Mouse (Mus musculus) testis, adult 10 weeks (tissue): ENCODE measurements around the gene Unc119. TPM values are rescaled to one million over a fixed set of nuclear protein-coding genes. Genes with fewer than 3 reads are reported as not detected.

Source experiments
- polyA plus RNA-seq: library from polyadenylated mRNA; stranded (reverse); fragments of 350-450 nt; fragmentation: Illumina TruSeq; extraction: RNeasy Lipid Tissue Mini Kit (QIAGEN cat#74804); gene quantifications from one replicate; pipeline ENCODE4 v1.2.3, GENCODE M21; 2014; ENCODE audit warnings: low read depth, low replicate concordance

Gene Unc119
- polyA plus RNA-seq: 9.2 TPM

DNA sequence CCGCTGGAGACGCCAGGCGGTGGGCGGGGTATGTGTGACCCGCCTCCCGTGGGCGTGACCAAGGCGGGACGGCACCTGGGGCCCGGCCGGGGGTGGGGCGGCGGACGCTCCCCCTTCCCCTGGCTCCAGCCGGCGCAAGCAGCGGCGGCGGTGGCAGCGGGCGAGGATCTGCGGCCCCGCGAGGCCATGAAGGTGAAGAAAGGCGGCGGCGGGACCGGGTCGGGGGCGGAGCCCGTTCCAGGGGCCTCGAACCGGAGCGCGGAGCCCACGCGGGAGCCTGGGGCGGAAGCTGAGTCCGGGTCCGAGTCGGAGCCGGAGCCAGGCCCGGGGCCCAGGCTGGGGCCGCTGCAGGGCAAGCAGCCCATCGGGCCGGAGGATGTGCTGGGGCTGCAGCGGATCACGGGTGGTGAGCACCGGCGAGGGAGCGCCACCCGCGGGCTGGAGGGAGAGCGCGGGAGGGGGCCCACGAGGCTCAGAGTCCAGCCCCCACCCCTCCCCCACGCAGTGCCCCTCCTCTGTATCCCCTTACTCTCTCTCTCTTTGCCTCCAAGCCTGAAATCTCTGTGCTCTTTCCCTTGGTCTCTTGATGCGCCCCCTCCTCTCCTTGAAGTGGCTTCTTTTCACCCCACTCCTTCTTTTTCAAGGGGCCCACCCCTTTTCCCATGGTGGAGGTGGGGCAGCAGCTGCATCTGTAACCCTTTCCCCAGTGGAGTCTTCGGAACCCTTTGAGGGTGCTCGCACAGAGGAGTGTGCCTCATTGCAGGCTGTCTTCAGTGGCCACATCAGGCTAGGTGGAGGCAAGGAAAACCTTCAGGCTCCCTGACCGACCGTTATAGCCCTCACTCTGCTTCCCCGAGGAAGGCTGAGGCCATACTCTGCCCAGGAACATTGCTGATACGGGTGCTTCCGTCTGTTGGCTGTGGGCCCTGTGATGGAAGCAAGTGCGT lies at the start of gene Unc119:
Gene Unc119 (plus strand): TSS at position 102 of the 947 bp plus-strand sequence.

DNA sequence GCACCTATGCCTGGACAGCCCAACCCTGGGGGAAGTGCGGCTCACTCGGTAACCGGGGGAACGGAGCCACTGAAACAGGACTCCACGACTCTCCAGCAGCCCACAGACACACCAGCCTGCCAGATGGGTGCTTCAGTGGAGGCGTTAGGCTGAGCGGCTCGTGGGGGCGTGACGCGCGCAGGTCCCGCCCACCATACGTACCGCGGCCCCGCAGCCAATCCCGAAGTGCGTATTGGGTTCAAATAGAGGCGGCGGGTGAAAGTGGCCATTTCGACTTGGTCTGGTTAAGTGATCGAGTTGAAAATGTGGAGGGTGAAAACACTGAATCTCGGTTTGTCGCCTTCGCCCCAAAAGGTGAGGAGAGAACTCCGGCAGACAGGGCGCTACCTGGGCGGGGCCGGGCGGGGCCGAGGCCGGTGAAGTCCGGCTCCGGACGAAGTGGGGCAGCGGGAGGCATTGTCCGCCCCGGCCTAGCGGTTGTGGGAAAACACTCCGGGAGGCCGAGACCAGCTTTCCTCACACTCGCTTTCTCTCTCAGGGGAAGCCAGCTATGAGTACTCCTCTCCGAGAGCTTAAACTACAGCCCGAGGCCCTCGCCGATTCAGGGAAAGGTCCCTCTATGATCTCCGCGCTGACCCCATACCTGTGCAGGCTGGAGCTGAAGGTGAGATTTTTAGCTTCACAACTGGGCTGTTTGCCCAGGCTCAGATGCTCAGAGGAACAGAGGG lies 41.8 kb upstream of the Unc119 start, which contains the start of gene Spag5:
Gene Spag5 (plus strand): TSS at position 173 of the 728 bp plus-strand sequence.

DNA sequence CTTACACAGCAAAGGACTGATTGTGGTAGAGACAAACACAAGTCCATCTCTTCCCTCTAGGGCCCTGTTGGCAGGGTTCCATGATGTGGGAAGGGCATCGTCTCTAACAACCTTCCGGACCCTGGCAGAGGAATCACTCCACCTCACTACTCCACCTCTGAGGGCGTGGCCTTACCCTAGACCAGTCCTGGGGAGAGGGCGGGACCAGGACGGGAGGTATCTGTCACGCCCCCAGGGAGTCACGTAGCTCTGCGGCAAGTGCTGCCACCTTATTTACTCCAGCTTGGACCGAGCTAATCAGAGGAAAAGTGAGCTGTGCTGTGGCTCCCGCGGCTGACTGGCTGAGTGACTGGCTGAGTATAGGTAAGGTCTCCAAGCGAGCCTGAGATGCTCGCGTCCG lies 20.4 kb upstream of the Unc119 start, which contains the start of gene Aldoc:
Gene Aldoc (plus strand): TSS at position 109 of the 400 bp plus-strand sequence.

GRCm38 (mm10) chr11:78327634-78328511 lies 15.4 kb upstream of the Unc119 start, which contains the start of gene Pigs:
Pigs (plus strand) TSS chr11:78328415.

GRCm38 (mm10) chr11:78386508-78387043 lies 43.3 kb downstream of the Unc119 start, which contains the start of gene Foxn1:
Foxn1 (minus strand) TSS chr11:78386558.

Other genes with a start within 250 kb of the Unc119 start
- gene Fam222b, start 248.8 kb upstream of the Unc119 start, polyA plus RNA-seq: 4.6 TPM
- gene Traf4, start 177.9 kb upstream of the Unc119 start, polyA plus RNA-seq: 0.08 TPM
- 5.8 TPM for gene Nek8, start 166.8 kb upstream of the Unc119 start, polyA plus RNA-seq
- gene Tlcd1, start 166.8 kb upstream of the Unc119 start, polyA plus RNA-seq: 44.7 TPM
- gene Rpl23a, start 159.9 kb upstream of the Unc119 start, polyA plus RNA-seq: 243 TPM
- 2.0 TPM for gene Rab34, start 155.1 kb upstream of the Unc119 start, polyA plus RNA-seq
- 338 TPM for gene Proca1, start 150.1 kb upstream of the Unc119 start, polyA plus RNA-seq
- gene Sdf2, start 97.7 kb upstream of the Unc119 start, polyA plus RNA-seq: 11.0 TPM
- gene Supt6, start 97.5 kb upstream of the Unc119 start, polyA plus RNA-seq: 19.5 TPM
- 126 TPM for gene 2610507B11Rik, start 81.7 kb upstream of the Unc119 start, polyA plus RNA-seq
- gene BC030499, start 52.6 kb upstream of the Unc119 start, polyA plus RNA-seq: 0.46 TPM
- gene Spag5, start 42.0 kb upstream of the Unc119 start, polyA plus RNA-seq: 48.0 TPM
- 4.2 TPM for gene Aldoc, start 20.5 kb upstream of the Unc119 start, polyA plus RNA-seq
- gene Pigs, start 15.1 kb upstream of the Unc119 start, polyA plus RNA-seq: 3.7 TPM
- not detected for gene Foxn1, start 43.1 kb downstream of the Unc119 start, polyA plus RNA-seq
- gene Slc13a2, start 78.7 kb downstream of the Unc119 start, polyA plus RNA-seq: 0.41 TPM
- 0.31 TPM for gene Slc46a1, start 122.2 kb downstream of the Unc119 start, polyA plus RNA-seq
- gene Sarm1, start 154.3 kb downstream of the Unc119 start, polyA plus RNA-seq: 0.15 TPM
- gene Vtn, start 155.6 kb downstream of the Unc119 start, polyA plus RNA-seq: 0.73 TPM
- gene Sebox, start 160.0 kb downstream of the Unc119 start, polyA plus RNA-seq: not detected
- gene Tmem199, start 168.7 kb downstream of the Unc119 start, polyA plus RNA-seq: 29.0 TPM
- 39.3 TPM for gene Poldip2, start 168.7 kb downstream of the Unc119 start, polyA plus RNA-seq
- 8.6 TPM for gene Tnfaip1, start 192.8 kb downstream of the Unc119 start, polyA plus RNA-seq
- gene Ift20, start 192.9 kb downstream of the Unc119 start, polyA plus RNA-seq: 45.9 TPM
- gene Tmem97, start 207.3 kb downstream of the Unc119 start, polyA plus RNA-seq: 411 TPM